Mouse (Mus musculus) bone marrow macrophage, adult 2 months (primary cell): ENCODE measurements around the gene Lipa. TPM values are rescaled to one million over a fixed set of nuclear protein-coding genes. Genes with fewer than 3 reads are reported as not detected.

Experiments
- H3K27ac ChIP-seq: 2 replicates; pipeline ENCODE4 v1.5.1; 2012; ENCODE audit warnings: low read depth, low read length; ENCODE audit not compliant: insufficient read depth
- H3K4me1 ChIP-seq: 2 replicates; pipeline ENCODE4 v1.6.1; 2012; ENCODE audit warnings: low read length; ENCODE audit not compliant: control insufficient read depth, insufficient read depth
- H3K4me3 ChIP-seq: 2 replicates; pipeline ENCODE4 v1.5.1; 2012; ENCODE audit warnings: mild to moderate bottlenecking, low read length, moderate library complexity; ENCODE audit not compliant: insufficient read depth
- CTCF ChIP-seq: IDR thresholded peaks from 2 replicates; pipeline ENCODE4 v1.5.1; 2012; ENCODE audit warnings: low read depth, mild to moderate bottlenecking, low read length, moderate library complexity
- POLR2A ChIP-seq: IDR thresholded peaks from 2 replicates; pipeline ENCODE4 v1.6.1; 2012; ENCODE audit warnings: mild to moderate bottlenecking, low read depth, low read length, borderline replicate concordance
- polyA plus RNA-seq: library from polyadenylated mRNA; stranded (reverse); fragments of >200 nt; gene quantifications from 2 replicates; pipeline ENCODE4 v1.2.4, GENCODE M21; 2012; ENCODE audit not compliant: missing spikeins, insufficient read depth, insufficient read length

Gene Lipa
- polyA plus RNA-seq, result 991 and 1,052 TPM in 2 replicates

- no peak for TF ChIP-seq CTCF
- peak; percentile 81; the same call in 1 of the 2 replicates for TF ChIP-seq POLR2A
- peak within 1 kb of the TSS; percentile 92 for H3K4me3 ChIP-seq
- peaks cover 14% of the 10 kb centered on the region for H3K4me1 ChIP-seq
- H3K27ac ChIP-seq, result peak within 1 kb of the TSS; percentile 88
These were observed at the start of gene Lipa for GRCm38 (mm10) chr19:34526941-34527682. TSS of gene Lipa (minus strand) at chr19:34527474.

- peaks cover 16% of the 10 kb centered on the region for H3K4me1 ChIP-seq
- H3K27ac ChIP-seq, result no peak overlapping the region
- TF ChIP-seq CTCF (no peak), POLR2A (no peak)
- no peak overlapping the region for H3K4me3 ChIP-seq
These were observed 46.4 kb upstream of the Lipa start for GRCm38 (mm10) chr19:34573650-34574049.

- no peak for TF ChIP-seq POLR2A
- no peak for TF ChIP-seq CTCF
- no peak overlapping the region for H3K27ac ChIP-seq
- H3K4me3 ChIP-seq, result no peak overlapping the region
- H3K4me1 ChIP-seq, result peaks cover 12% of the 10 kb centered on the region
These were observed 43.8 kb upstream of the Lipa start for GRCm38 (mm10) chr19:34571080-34571479.

DNA sequence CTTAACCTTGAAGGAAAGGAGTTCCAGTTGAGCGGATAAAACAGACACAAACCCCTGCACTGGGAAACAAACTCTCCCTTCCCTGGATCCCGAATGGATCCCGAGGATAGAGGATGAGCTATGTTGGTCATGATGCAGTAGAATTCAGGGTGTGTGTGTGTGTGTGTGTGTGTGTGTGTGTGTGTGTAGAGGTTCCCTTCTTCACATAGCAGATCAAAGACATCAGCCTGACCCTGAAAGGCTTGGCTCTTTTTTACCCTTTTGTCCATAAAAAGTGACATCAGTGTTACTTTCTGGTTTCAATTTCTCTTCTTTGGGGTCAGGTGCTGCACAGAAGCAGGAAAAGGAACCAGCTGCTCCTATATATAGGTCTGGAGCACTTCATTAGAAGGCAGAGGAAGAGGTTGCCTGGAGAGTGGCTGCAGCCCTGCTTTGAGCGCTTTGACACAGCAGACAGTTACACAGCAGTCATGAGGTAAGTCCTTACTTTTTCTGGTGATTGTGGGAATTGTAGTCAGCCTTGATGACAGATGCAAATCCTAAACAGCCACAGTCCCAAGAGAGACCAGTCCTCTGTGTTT, 42.7 kb upstream of the Lipa start:
- no peak overlapping the region for H3K4me3 ChIP-seq
- TF ChIP-seq CTCF, result no peak
- H3K4me1 ChIP-seq, result peaks cover 12% of the 10 kb centered on the region
- no peak overlapping the region for H3K27ac ChIP-seq

DNA sequence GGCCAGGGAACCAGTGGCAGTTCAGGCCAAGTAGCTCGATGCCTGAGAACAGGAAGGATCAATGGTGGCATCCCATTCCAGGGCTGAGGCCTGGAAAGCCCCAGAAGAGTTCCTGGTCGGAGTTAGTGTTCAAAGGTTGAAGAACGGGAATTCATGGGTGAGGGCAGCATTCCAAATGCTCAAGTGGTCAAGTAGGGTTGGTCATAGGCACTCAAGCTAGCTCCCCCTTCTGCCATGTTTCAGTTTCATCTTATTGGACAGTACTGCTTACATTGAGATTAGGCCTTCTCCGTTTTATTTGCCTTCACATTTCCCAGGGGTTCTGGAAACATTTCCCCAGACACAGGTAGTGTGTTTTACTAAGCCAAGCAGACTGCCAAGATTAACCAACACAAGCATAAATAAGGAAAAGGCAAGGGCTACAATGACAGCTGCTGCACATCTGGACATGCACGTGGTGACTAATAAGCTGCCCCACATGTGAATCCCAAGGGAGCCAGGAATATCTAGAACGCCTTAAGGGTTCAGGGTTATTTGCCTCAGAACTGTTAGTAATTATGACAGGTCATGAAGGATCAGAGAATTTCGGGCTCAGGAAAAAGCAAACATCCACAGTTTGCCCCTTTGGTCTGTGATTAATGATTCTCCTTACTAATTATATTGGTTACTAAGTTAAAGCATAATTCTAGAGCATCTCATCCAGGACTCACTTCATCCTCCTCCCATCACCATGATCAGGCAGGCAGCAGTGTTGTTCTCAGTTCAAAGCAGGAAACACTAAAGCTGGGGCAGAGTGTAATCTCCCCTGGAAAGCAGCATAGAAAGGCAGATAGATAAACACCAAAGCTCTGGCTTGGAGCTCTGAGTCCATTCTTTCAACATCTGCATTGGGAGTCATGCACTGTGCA, 42.0 kb upstream of the Lipa start:
- H3K4me3 ChIP-seq, result no peak overlapping the region
- peaks cover 12% of the 10 kb centered on the region for H3K4me1 ChIP-seq
- no peak overlapping the region for H3K27ac ChIP-seq
- TF ChIP-seq POLR2A (no peak), CTCF (no peak)

DNA sequence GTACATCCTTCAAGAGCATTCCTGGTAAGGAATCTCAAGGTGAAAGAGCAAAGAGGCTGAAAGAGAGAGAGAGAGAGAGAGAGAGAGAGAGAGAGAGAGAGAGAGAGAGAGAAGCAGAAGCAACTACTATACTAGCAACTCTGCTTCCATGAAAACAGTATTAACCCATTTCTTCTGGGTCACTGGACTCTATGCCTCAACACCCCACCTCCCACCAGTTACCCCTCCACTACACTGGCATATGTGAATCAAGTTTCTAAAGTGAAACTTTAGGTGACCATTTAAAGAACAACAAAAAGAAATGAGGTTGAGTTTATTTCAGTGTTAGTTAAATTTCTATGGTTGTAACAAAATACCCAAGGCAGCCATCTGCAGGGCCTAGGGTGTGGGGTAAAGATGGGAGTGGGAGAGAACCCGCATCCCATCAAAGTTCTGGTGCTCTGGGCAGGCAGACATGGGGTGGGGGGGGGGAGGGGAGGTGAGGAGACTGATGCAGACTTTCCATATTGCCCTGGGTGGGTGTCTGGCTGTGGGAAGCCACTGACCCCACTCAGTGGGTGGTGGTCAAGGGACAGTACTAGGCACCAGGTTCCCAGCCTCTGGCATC, 39.0 kb upstream of the Lipa start:
- Histone ChIP-seq H3K27ac (no peak overlapping the region), H3K4me1 (peaks cover 15% of the 10 kb centered on the region), H3K4me3 (no peak overlapping the region)
- TF ChIP-seq POLR2A (no peak), CTCF (no peak)

DNA sequence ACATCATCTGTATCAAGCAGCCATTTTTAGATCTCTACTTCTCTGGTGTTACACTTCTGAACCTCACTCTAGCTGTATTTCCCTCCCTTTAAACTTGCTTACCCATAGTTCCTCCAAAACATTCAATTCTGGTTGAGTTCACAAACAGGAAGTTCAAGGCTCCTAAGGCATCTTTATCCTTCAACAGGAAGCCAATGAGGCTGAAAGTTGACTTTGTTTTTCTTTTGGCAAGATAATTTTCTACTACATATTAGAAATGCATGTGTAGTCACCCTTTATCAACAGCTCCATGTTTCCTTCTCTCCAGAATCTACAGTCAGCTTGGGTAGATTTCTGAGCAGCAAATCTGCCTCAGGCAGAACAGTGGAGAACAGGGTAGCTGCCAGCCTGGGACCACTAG, 35.3 kb upstream of the Lipa start:
- no peak for TF ChIP-seq CTCF
- TF ChIP-seq POLR2A, result no peak

DNA sequence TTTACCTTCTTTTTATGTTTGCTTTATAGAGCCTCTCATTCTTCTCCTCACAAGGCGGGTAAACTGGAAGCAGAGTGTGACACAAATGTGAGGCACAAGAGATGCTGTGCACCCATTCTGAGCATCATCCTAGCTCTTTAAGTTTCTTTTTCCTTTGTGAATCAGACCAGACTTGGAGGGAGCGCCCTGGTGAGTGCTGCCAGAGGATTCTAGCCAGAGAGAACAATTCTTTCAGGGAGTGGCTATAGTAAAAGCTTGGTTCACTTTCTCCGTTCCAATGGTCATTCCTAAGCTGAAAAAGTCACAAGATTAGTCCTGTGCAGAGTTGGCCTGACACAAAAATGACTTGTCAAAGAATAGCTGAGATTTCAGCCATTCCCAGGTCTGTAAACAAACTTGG, 29.3 kb upstream of the Lipa start:
- no peak overlapping the region for H3K27ac ChIP-seq
- no peak for TF ChIP-seq POLR2A
- no peak for TF ChIP-seq CTCF
- peaks cover 15% of the 10 kb centered on the region for H3K4me1 ChIP-seq
- H3K4me3 ChIP-seq, result no peak overlapping the region

More for the DNA sequence above, 35.3 kb upstream of the Lipa start:
- Histone ChIP-seq H3K27ac (no peak overlapping the region), H3K4me1 (peaks cover 3% of the 10 kb centered on the region), H3K4me3 (no peak overlapping the region)

- Histone ChIP-seq H3K27ac (no peak overlapping the region), H3K4me1 (peaks cover 20% of the 10 kb centered on the region), H3K4me3 (no peak overlapping the region)
- TF ChIP-seq POLR2A, result no peak
- TF ChIP-seq CTCF, result no peak
These were observed 26.8 kb upstream of the Lipa start for GRCm38 (mm10) chr19:34554061-34554460.
